ENCODE assay signal across 36 mouse cellular contexts in the genomic region with DNA sequence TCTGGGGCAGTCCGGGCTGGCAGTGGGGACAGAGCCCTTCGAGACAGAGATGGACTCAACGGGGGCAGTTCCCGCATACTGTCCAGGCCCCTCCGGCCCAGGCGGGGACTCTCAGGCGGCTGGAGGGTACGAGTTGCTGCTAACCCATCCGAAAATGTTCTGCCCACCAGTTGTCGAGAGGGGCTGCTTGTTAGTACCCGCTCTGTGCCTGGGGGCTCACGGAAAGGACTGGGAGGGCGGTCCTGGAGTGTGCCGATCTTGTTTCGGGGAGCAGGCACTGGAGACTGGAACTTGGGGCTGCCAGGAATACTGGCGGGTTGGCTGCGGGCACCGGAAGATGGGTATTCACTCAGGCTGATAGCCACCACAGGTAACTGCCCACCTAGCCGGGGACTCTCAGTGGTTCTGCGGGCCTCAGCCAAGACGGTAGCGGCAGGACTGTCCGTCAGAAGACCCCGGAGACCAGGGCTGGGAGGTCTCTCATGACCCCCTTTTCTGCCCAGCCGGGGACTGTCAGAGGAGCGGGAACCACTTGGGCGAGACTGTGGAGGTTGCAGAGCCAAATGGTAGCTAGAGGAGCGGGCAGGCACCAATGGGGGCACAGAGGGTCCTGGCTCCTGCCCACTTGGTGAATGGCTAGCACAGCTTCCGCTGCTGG. TPM values are rescaled to one million over a fixed set of nuclear protein-coding genes. Genes with fewer than 3 reads are reported as not detected.
"Had no signal": no experiment of that assay in that cellular context is flagged by ENCODE, and none has a peak within 500 bp of the region (broad histone marks: within the 10 kb centered on the region; RNA-seq: fewer than 3 reads in every experiment).

No protein-coding gene starts in this region.

- H3K27me3 ChIP-seq: heart, embryonic 13.5 days; heart, embryonic 15.5 days; hindbrain, embryonic 13.5 days; hindbrain, embryonic 15.5 days; intestine, embryonic 15.5 days; limb, embryonic 12.5 days had no signal

- H3K9me3 ChIP-seq: heart, embryonic 10.5 days; heart, embryonic 13.5 days; heart, embryonic 15.5 days; hindbrain, embryonic 13.5 days; hindbrain, embryonic 15.5 days; intestine, embryonic 15.5 days; limb, embryonic 10.5 days; limb, embryonic 12.5 days; liver, embryonic 13.5 days; liver, embryonic 15.5 days had no signal

- H3K36me3 ChIP-seq: liver, embryonic 15.5 days had no signal

- H3K4me3 ChIP-seq: heart, embryonic 10.5 days; heart, embryonic 13.5 days; heart, embryonic 15.5 days; hindbrain, embryonic 13.5 days; hindbrain, embryonic 15.5 days; intestine, embryonic 15.5 days; left cerebral cortex, adult 2 months; limb, embryonic 10.5 days; limb, embryonic 12.5 days; liver, embryonic 13.5 days; liver, embryonic 15.5 days had no signal

- H3K4me2 ChIP-seq: heart, embryonic 13.5 days; heart, embryonic 15.5 days; hindbrain, embryonic 13.5 days; hindbrain, embryonic 15.5 days; intestine, embryonic 15.5 days; limb, embryonic 12.5 days; liver, embryonic 11.5 days; liver, embryonic 13.5 days; liver, embryonic 15.5 days had no signal

- ATAC-seq: hindbrain, postnatal 0 days; intestine, embryonic 15.5 days; intestine, postnatal 0 days had no signal

- H3K9ac ChIP-seq: heart, embryonic 13.5 days; heart, embryonic 15.5 days; hindbrain, embryonic 13.5 days; hindbrain, embryonic 15.5 days; intestine, embryonic 15.5 days; limb, embryonic 12.5 days; liver, embryonic 13.5 days; liver, embryonic 15.5 days had no signal

- H3K27ac ChIP-seq: heart, embryonic 10.5 days; heart, embryonic 13.5 days; heart, embryonic 15.5 days; hindbrain, embryonic 13.5 days; hindbrain, embryonic 15.5 days; hindbrain, postnatal 0 days; intestine, embryonic 15.5 days; limb, embryonic 10.5 days; limb, embryonic 12.5 days; liver, embryonic 13.5 days; liver, embryonic 15.5 days had no signal

- DNase-seq: gastrocnemius, postnatal 14 days; gastrocnemius, postnatal 36 days; heart, adult 18-20 months; heart, postnatal 14 days; heart, postnatal 36 days; kidney, adult 18-20 months; kidney, adult 8-10 months; kidney, postnatal 10 days; kidney, postnatal 25 days; kidney, postnatal 4 days; liver; liver, embryonic 13.5 days had no signal

RNA-seq across cellular contexts. Expression of gene Treh, which starts 42.8 kb away (rescaled TPM):
- total RNA-seq: gastrocnemius, adult 18-20 months; gastrocnemius, adult 8-10 months; gastrocnemius, postnatal 14 days; gastrocnemius, postnatal 36 days; heart, adult 18-20 months; heart, adult 8-10 months; heart, postnatal 14 days; heart, postnatal 36 days; hematopoietic stem cell, adult 5-6 weeks; hindbrain, postnatal 0 days; layer of hippocampus, postnatal 10 days; layer of hippocampus, postnatal 25 days; left cerebral cortex, postnatal 14 days had no signal
- polyA plus RNA-seq: heart, embryonic 10.5 days; heart, embryonic 13.5 days; heart, embryonic 15.5 days; heart, postnatal 0 days; hindbrain, embryonic 11.5 days; hindbrain, embryonic 13.5 days; hindbrain, embryonic 15.5 days; hindbrain, postnatal 0 days; intestine, embryonic 15.5 days; kidney, embryonic 14.5 days; limb, embryonic 10.5 days; limb, embryonic 12.5 days; limb, embryonic 14.5 days; liver, embryonic 11.5 days; liver, embryonic 13.5 days; liver, embryonic 15.5 days had no signal
